8 mouse cellular contexts compared by ENCODE assay signal in genomic region chr2:127336885-127337284, GRCm38 (mm10). TPM values are rescaled to one million over a fixed set of nuclear protein-coding genes. Genes with fewer than 3 reads are reported as not detected.
DNase-seq lines count a peak whose midpoint lies in the region; ATAC-seq and TF ChIP-seq lines count a peak whose summit lies in the region.

No protein-coding gene starts in this region.

- H3K27ac ChIP-seq in heart, embryonic 15.5 days: peak overlapping the region; percentile 79
- no peak overlapping the region for H3K27ac ChIP-seq in ES-Bruce4 (ENCODE audit: insufficient read depth, low read length)
- no peak overlapping the region for H3K27ac ChIP-seq in forebrain, postnatal 0 days (ENCODE audit: low read depth, low read length)
- H3K27ac ChIP-seq in midbrain, embryonic 10.5 days (replicated peaks): no peak overlapping the region; the same call in 1 of the 2 replicates

- TF ChIP-seq POLR2A in ES-Bruce4 (IDR thresholded peaks at IDR 0.05; ENCODE audit: insufficient read depth, low read length): no peak

- H3K36me3 ChIP-seq in heart, embryonic 15.5 days: no peaks in the 10 kb centered on the region
- H3K36me3 ChIP-seq in ES-Bruce4 (ENCODE audit: control insufficient read depth, insufficient read depth, low read length, poor library complexity, severe bottlenecking): no peaks in the 10 kb centered on the region
- no peaks in the 10 kb centered on the region for H3K36me3 ChIP-seq in forebrain, postnatal 0 days (ENCODE audit: insufficient read depth)
- H3K36me3 ChIP-seq in midbrain, embryonic 10.5 days: no peaks in the 10 kb centered on the region

- no peak for DNase-seq in heart, postnatal 10 days
- peak; percentile 2 for DNase-seq in forebrain, postnatal 0 days
- no peak for DNase-seq in midbrain, embryonic 10.5 days (ENCODE audit: low spot score)
- DNase-seq in spleen, adult 12 weeks (ENCODE audit: low spot score): no peak
- no peak for DNase-seq in layer of hippocampus, postnatal 14 days (ENCODE audit: low spot score in 2 of 2)
- DNase-seq in right cerebral cortex, postnatal 36 days (ENCODE audit: low spot score in 2 of 2): no peak

- no peak for TF ChIP-seq CTCF in ES-Bruce4 (IDR thresholded peaks at IDR 0.05; ENCODE audit: low read depth, low read length)
- TF ChIP-seq CTCF in forebrain, postnatal 0 days (IDR thresholded peaks at IDR 0.05; ENCODE audit: low read depth): no peak

- ATAC-seq in heart, embryonic 15.5 days (replicated peaks; ENCODE audit: insufficient number of reproducible peaks, insufficient read depth, low FRiP score, low read depth): no peak
- ATAC-seq in forebrain, postnatal 0 days: no peak

- peak overlapping the region; percentile 93 for H3K4me2 ChIP-seq in heart, embryonic 15.5 days
- peak overlapping the region; percentile 89 for H3K4me2 ChIP-seq in forebrain, postnatal 0 days (ENCODE audit: low read depth)

- no peaks in the 10 kb centered on the region for H3K9me3 ChIP-seq in heart, embryonic 15.5 days (replicated peaks)
- no peaks in the 10 kb centered on the region for H3K9me3 ChIP-seq in ES-Bruce4 (replicated peaks; ENCODE audit: control insufficient read depth, insufficient read depth, low read length, poor library complexity, severe bottlenecking)
- H3K9me3 ChIP-seq in forebrain, postnatal 0 days (ENCODE audit: low read length): no peaks in the 10 kb centered on the region
- no peaks in the 10 kb centered on the region for H3K9me3 ChIP-seq in midbrain, embryonic 10.5 days (replicated peaks)

- 36% methylated on average over 5 of the region's 5 CpGs for WGBS in heart, embryonic 15.5 days
- 46% methylated on average over 5 of the region's 5 CpGs for whole genome bisulfite sequencing in forebrain, postnatal 0 days
- 59% methylated on average over 5 of the region's 5 CpGs for WGBS in midbrain, embryonic 10.5 days

- H3K4me3 ChIP-seq in heart, embryonic 15.5 days: peak overlapping the region; percentile 61
- peak overlapping the region; percentile 42 for H3K4me3 ChIP-seq in ES-Bruce4 (ENCODE audit: low read depth, low read length)
- H3K4me3 ChIP-seq in forebrain, postnatal 0 days (ENCODE audit: low read depth, low read length): peak overlapping the region; percentile 61
- H3K4me3 ChIP-seq in midbrain, embryonic 10.5 days: peak overlapping the region; percentile 61

- peak overlapping the region; percentile 66 for H3K9ac ChIP-seq in heart, embryonic 15.5 days
- peak overlapping the region; percentile 75; the same call in 1 of the 2 replicates for H3K9ac ChIP-seq in ES-Bruce4 (ENCODE audit: low read depth, poor library complexity, severe bottlenecking)
- peak overlapping the region; percentile 69 for H3K9ac ChIP-seq in forebrain, postnatal 0 days

- intact Hi-C loops in heart, postnatal 10 days (cut with DNase I): loop anchor here (5.0 kb wide), 1 partner anchor 65 kb away; the partner anchor contains the start of gene Stard7

- peaks cover 14% of the 10 kb centered on the region for H3K27me3 ChIP-seq in heart, embryonic 15.5 days
- H3K27me3 ChIP-seq in ES-Bruce4 (ENCODE audit: control insufficient read depth, insufficient read depth, low read length, poor library complexity, severe bottlenecking): no peaks in the 10 kb centered on the region; the same call in 1 of the 2 replicates
- peaks cover 15% of the 10 kb centered on the region for H3K27me3 ChIP-seq in forebrain, postnatal 0 days (ENCODE audit: insufficient read depth, low read length)
- H3K27me3 ChIP-seq in midbrain, embryonic 10.5 days (ENCODE audit: low read depth, poor library complexity, severe bottlenecking): peaks cover 54% of the 10 kb centered on the region

- peaks cover 38% of the 10 kb centered on the region for H3K4me1 ChIP-seq in heart, embryonic 15.5 days (replicated peaks)
- H3K4me1 ChIP-seq in ES-Bruce4 (ENCODE audit: control insufficient read depth, insufficient read depth, low read length): no peaks in the 10 kb centered on the region
- H3K4me1 ChIP-seq in forebrain, postnatal 0 days (ENCODE audit: insufficient read depth): no peaks in the 10 kb centered on the region
- peaks cover 18% of the 10 kb centered on the region for H3K4me1 ChIP-seq in midbrain, embryonic 10.5 days

- no peak for TF ChIP-seq EP300 in ES-Bruce4 (IDR thresholded peaks at IDR 0.05; ENCODE audit: insufficient read depth, low read depth, low read length)

RNA-seq across cellular contexts. Expression of gene Dusp2, which starts 0.9 kb away (rescaled TPM):
- 11.6 and 16.7 TPM in 2 replicates for polyA plus RNA-seq in heart, embryonic 15.5 days (2015; fragmentation: Nextera tagmentation; extraction: Ambion mirVana)
- total RNA-seq in heart, postnatal 10 days (2021): 1 to 10 TPM; 1.2 to 1.8 TPM
- 0.61 and 1.9 TPM in 2 replicates for polyA plus RNA-seq in ES-Bruce4 (2011; ENCODE audit: insufficient read depth, insufficient read length, low read depth, missing spikeins)
- total RNA-seq in forebrain, postnatal 0 days (2014; rRNA removed): 10.0 and 13.9 TPM in 2 replicates
- 19.1 and 20.2 TPM in 2 replicates for polyA plus RNA-seq in forebrain, postnatal 0 days (2015; fragmentation: Nextera tagmentation; extraction: Ambion mirVana)
- polyA plus RNA-seq in midbrain, embryonic 10.5 days (2016; fragmentation: Nextera tagmentation; extraction: Ambion mirVana): 3.2 and 3.9 TPM in 2 replicates
- total RNA-seq in layer of hippocampus, postnatal 14 days (2021): 1 to 10 TPM; 2.0 to 3.9 TPM

RNA-seq across cellular contexts. Expression of gene Astl, which starts 1.6 kb away (rescaled TPM):
- polyA plus RNA-seq in heart, embryonic 15.5 days (2015; fragmentation: Nextera tagmentation; extraction: Ambion mirVana): 0.08 TPM in 1 of 2 replicates, not detected in the other
- not detected for total RNA-seq in heart, postnatal 10 days (2021)
- not detected in 2 replicates for polyA plus RNA-seq in ES-Bruce4 (2011; ENCODE audit: insufficient read depth, insufficient read length, low read depth, missing spikeins)
- total RNA-seq in forebrain, postnatal 0 days (2014; rRNA removed): not detected in 2 replicates
- not detected in 2 replicates for polyA plus RNA-seq in forebrain, postnatal 0 days (2015; fragmentation: Nextera tagmentation; extraction: Ambion mirVana)
- polyA plus RNA-seq in midbrain, embryonic 10.5 days (2016; fragmentation: Nextera tagmentation; extraction: Ambion mirVana): not detected in 2 replicates
- not detected for total RNA-seq in layer of hippocampus, postnatal 14 days (2021)

RNA-seq across cellular contexts. Expression of gene Adra2b, which starts 26.1 kb away (rescaled TPM):
- polyA plus RNA-seq in heart, embryonic 15.5 days (2015; fragmentation: Nextera tagmentation; extraction: Ambion mirVana): 1.1 and 1.3 TPM in 2 replicates
- 1 to 10 TPM in 1 of 2 experiments, under 1 TPM in 1; 0.84 to 1.1 TPM for total RNA-seq in heart, postnatal 10 days (2021)
- polyA plus RNA-seq in ES-Bruce4 (2011; ENCODE audit: insufficient read depth, insufficient read length, low read depth, missing spikeins): 1.5 and 2.1 TPM in 2 replicates
- total RNA-seq in forebrain, postnatal 0 days (2014; rRNA removed): 0.46 and 0.67 TPM in 2 replicates
- polyA plus RNA-seq in forebrain, postnatal 0 days (2015; fragmentation: Nextera tagmentation; extraction: Ambion mirVana): 0.38 and 0.80 TPM in 2 replicates
- polyA plus RNA-seq in midbrain, embryonic 10.5 days (2016; fragmentation: Nextera tagmentation; extraction: Ambion mirVana): 2.6 and 2.8 TPM in 2 replicates
- total RNA-seq in layer of hippocampus, postnatal 14 days (2021): under 1 TPM; 0.18 to 0.43 TPM
